Mouse (Mus musculus) retina, postnatal 1 day (tissue): ENCODE data around the gene Bcat1.

ENCODE experiments used
- DNase-seq: peaks from one replicate; pipeline ENCODE4 v3.0.0-alpha.2; 2012

Gene Bcat1

DNA sequence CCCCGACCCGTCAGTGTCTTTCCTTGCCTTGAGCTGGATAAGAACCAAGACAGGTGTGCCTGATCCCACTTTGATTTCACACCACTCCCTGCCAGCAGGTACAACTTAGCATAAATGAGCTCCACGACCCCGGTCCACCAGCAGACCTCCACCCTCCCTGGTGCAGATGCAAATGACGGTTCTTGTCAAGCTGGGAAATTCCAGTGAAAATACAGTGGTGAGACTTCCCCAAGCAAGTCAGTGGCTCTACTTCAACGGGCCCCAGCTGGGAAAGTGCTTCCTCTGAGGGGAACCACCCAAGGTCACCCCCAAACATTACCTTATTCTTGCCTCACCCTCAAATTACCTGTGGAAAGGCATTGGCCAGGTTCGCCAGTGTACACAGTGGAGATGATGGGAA lies 16.0 kb upstream of the Bcat1 start:
- no peak for DNase-seq

DNA sequence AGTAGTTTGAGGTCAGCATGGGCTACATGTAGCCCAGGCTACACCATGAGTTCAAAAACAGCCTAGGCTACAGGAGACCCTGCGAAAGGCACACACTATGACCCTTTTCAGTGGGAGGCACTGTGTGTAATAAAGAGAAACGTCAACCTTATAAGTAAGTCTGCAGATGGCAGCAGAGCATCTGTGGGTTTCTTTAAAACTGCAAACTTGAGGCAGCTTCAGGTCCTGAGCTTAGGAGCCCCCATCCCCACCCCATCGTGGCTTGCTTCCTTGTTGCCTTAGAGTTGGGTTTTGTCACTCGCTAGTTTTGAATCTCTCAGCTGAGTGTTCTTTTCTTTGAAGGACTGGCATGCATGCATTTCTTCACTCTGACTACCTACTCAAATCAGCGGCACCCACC lies 14.9 kb upstream of the Bcat1 start:
- no peak for DNase-seq

DNA sequence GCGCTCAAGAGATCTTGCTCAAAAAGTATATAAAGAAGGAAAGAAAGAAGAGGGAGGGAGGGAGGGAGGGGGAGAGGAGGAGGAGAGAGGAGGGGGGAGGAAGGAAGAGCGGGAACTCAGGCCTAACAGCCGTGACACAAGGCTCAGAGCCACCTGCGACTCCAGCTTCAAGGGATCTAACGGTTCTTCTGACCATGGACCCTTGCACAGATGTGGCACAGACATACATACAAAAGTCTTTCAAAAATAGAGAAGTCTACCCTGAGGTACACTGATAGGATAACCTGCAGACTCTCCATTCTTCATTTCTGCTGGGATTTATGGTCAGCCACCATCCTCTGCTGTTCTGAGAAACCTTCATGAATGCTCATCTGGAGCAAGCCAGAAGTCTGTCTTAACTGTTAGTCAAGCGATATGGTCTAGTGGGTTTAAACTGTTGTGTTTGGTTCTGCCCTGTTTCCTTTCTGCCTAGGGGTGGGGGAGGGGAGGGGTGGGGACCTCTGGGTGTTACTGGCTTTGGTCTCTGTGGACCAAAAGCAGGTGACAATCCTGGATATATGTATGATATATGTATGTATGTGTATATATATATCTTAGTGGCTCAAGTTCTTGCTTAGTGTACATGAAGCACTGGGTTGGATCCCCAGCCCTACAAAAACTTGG lies 14.3 kb upstream of the Bcat1 start:
- no peak for DNase-seq

DNA sequence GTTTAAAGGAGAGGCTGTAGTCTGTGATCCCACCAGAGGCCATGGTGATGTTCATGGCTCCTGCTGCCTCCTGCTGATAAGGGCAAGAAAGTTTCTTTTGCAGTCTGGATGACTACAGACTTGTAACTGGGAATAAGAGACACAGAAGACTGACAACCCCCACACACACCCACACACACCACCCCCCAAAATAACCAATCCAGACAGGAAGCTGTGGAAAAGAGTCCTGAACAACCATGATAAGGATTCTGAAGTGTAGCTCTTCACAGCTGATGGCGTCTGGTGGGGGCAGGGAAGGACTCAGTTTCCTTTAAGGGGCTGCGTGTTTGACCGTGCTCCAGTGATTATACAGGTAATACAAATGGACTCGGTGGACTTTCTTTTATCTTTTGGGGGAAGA lies 13.4 kb upstream of the Bcat1 start:
- no peak for DNase-seq

DNA sequence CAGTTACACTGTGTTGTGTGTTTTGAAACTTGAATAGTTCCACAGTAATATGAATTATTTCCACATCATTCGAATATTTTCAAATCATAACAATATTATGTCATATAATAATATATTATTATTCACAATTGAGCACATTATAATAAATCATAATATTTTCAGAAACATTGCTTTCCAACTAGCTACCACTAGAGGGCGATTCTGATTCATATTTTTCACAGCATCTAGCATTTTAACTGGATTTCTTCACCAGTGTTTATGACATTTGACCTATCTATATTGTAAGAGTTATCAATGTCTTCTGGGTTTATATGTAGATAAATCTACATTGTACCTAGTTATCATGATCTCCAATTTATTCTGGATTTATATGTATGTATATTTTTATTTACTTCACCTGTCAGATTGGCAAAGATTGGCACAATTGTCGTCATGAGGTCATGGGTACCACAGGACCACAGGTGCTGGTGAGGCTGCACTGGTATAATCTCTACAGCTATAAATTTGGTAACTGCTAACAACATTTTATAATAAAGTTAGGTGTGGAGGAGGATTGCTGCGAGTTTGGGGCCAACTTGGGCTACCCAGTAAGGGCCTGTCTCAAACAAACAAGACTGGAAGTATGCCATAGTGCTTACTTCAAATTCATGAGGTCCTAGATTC lies 12.6 kb upstream of the Bcat1 start:
- DNase-seq = peak; percentile 46

DNA sequence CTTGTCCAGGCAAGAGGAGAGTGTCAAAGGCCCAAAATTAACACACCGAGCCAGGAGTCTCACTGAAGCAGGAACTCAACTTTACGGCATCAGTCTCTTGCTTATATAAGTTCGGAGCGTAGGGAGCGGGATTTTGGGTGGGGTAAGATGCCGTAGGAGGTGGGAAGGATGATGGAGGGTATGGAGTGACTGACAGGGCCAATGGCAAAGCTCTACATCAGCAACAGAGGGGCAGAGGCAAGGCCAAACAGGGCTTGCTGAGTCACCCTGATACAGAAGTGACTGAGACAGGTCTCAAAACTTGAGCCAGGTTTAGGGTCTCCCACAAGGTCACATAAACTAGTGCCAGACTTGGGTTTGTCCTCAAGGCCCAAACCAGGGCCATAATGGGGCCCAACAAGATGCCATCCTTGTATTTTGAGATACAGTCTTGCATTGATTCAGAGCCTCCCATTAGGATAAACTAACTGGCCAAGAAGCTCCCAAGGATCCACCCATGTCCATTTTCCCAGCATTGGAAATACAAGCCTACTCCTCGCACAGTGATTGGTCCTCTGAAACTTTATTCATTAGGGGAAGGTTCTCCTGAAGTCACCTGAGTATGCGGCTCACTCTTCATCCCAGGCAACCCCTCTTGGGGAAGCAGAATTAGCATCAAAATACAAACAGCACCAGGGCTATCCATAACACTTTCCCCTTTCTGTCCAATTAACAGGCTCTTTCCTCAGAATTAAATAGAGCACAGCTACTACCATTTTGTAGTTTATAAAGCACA lies 8.5 kb upstream of the Bcat1 start:
- DNase-seq = no peak

DNA sequence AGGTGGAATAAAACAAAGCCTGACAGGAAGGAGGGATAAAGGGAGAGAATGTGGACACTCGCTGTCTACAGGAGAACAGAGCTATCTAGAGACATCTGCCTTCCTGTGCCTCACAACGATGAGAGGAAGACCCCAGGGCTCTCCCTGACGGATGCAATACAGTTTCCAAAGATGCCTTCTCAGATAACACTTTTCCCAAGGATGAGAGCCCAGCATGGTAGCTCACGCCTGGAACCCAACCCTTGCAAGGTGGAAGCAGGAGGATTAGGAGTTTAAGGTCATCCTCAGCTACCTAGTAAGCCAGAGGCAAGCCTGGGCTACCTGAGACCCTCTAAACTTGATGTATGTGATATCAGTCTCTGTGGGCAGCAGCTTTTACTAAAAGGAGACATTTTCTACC lies 5.7 kb upstream of the Bcat1 start:
- no peak for DNase-seq

DNA sequence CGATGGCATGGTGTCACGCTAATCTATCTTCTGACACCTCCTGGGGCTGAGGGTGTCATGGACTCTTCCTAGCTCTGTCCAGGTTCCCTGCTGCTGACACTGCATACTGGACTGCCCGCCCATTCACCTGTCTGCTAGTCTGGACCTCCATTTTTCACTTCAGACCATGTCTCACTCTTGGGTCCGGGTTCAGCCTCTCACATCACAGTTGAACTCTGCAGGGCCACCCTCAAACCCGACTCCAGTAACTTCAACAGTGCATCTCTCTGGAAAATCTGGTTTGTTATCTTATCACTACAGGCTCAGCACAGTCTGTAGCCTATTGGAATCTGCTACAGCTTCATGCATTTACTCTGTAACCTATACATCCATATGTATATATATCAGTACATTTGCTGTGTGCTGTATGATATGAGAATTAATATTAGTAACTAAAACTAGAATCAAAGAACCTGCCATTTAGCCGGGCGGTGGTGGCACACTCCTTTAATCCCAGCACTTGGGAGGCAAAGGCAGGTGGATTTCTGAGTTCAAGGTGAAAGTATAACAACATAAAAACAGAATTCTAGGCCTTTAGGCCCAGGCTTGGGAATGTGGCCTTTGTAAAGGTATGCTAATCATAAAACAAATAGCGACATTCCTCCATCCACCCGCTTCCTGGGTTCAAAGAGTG lies 3.2 kb upstream of the Bcat1 start:
- no peak for DNase-seq

DNA sequence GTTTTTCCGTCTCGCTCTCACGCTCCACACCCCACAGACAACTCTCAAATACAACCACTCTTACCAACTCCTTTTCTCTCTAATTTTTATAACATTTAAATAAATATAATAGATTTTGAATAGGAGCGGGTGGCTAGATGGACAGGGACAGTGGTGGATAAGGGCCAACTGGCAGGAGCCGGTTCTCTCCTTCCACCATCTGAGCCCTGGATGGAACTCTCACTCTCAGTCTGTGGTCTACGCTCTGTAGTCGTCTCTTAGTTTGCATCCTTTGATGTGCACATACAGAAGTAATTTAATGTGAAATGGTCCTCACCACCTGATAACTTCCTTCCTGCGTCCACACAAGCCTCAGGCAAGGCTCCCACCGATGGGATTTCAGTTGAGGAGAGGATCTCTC lies 302 bp upstream of the Bcat1 start:
- DNase-seq = peak; percentile 18

DNA sequence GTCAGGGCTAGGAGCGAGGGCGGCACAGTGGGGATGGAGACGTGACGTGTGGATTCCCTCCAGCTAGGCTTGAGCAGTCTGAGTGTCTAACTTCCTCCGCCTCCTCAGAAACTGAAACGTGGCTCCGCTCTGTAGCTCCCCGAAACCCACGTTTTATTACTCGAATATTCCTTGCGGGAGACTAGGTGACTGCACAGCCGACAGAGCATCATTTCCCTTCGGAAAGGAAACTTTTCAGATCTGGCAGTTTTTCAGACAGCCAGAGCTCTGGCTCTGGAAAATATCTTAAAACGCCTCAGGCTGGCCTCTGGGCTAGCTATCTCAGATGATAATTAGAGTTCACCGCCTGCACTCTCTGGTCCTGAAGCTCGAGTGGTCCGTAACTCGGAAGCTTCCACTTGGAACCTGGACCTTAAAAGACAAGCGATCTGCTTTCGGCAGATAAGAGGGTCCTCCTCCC lies 866 bp downstream of the Bcat1 start:
- DNase-seq = peak; percentile 51

DNA sequence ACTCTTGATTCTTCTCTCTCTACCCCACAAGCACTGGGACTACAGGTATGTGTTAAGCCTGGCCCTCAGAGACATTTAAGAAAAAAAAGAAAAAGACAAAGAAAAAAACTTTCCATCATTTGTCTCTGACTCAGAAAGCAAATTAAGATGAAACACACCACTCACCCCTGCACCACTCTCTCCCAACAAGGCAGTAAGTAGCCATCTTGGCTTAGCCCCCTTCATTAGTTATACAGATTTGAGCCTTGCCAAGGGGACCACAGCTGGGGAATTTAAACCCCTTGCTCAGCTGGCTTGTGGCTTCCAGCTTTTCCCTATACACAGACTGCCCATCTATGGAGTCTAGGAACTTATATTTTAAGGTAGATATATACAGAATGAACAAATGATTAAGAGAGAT lies 1.5 kb downstream of the Bcat1 start:
- DNase-seq = peak; percentile 28

DNA sequence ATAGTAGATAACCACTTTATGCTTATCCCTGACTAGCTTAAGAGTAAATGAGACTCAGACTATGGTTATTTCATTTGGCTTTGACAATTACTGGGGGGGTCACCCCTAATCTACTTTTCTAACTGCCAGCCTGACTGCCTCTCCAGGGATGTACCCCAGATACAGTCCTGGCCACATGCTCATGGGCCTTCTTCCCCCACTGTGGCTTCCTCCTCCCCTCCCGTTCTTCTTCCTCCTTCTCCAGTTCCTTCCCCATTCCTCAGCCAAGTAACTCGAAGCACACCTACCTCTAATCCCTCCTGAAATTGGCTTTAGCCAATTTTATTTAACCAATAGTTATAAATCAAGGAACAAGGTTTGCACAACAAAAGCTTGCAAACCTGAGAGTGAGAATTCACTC lies 6.1 kb downstream of the Bcat1 start:
- no peak for DNase-seq

DNA sequence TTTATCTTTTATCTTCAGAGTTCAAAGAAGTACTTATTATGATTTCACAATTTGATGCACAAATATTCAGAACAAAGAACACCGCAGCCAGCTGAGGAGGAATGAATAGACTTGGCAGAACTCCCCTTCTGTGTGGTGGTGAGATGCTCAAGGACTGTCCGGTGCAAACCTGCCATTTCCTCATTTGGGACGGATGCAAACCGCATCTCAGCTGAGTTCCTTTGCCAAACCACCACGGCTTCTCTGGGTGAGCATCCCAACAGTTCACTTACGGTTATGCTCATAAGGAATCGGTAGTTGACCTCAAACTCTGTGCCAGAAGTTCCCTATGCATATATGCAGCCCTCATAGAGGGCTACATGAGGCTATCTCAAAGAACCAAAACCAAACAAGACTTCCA lies 6.6 kb downstream of the Bcat1 start:
- DNase-seq = no peak

DNA sequence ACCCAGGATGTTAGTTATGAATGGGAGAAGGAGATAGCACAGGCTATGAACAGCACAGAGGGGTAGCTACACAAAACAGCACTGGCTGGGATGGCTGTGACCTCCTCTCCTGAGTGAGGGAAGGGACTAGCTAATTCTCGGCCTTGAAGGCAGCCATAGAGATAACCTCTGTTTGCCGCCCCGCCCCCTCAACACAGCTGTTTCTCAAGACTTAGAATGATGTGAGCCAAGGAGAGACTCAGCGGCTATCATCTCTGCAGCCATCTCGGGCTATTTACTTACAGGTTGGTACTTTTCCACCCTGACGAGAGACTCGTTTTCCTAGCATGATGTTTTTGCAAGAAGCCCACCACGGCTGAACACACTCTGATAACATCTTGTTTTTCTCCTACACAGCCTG lies 8.3 kb downstream of the Bcat1 start:
- no peak for DNase-seq

DNA sequence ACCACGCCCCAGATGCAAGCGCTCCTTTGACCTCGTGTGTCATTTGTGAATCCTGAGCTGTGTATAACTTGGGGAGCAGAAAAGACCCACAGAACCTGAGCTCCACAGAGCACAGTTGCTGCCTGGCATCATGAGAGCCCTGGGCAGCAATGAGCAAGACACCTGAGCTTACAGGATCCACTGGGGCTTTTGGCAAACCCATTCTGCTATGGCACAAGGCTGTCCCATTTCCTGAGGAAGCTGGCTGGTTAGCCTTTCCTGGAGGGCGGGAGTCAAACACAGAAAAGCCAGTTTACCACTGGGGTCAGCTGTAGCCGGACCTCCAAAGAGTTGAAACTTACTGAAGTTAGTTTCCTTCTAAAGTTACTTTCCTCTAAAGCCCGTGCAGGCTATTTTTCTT lies 9.6 kb downstream of the Bcat1 start:
- no peak for DNase-seq

DNA sequence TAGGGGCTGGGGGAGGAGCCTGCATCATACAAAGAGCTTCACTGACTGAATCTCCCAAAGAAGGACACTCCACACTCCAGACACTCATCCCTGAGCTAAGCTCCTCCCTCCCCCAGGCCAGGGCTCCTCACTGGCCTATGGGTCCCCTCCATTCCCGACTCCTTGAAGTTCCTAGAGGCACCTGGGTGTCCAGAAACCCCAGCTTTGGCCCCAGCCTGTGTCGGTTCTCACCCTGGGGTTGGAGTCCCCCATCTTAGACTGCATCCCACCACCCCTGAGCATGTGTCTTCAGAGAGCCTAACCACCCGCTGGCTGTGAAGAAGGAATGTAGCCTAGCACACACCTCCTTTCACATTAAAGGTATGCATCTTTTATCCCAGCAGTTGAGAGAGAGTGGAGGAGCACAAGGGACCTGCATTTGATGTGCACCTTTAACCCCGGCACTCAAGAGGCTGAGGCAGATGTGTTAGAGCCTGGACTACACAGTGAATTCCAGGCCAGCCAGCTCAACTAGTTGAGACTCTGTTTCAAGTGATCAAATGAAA lies 10.6 kb downstream of the Bcat1 start:
- no peak for DNase-seq

DNA sequence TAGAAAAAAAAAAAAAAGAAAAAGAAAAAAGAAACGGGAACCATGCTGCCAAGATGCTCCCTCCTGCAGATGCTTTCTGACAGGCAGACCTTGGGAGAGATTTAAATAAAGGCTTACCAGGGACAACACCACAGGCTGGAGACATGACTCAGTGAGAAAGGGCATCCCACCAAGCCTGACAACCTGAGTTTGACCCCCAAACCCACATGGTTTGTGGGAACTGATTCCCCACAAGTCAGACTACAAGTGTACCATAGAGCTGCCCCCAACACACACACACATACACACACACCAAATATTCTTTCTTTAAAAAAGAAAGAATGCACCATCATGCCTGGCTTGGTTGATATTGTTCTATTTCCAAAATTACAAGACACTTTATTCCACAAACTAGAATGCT lies 11.9 kb downstream of the Bcat1 start:
- no peak for DNase-seq

DNA sequence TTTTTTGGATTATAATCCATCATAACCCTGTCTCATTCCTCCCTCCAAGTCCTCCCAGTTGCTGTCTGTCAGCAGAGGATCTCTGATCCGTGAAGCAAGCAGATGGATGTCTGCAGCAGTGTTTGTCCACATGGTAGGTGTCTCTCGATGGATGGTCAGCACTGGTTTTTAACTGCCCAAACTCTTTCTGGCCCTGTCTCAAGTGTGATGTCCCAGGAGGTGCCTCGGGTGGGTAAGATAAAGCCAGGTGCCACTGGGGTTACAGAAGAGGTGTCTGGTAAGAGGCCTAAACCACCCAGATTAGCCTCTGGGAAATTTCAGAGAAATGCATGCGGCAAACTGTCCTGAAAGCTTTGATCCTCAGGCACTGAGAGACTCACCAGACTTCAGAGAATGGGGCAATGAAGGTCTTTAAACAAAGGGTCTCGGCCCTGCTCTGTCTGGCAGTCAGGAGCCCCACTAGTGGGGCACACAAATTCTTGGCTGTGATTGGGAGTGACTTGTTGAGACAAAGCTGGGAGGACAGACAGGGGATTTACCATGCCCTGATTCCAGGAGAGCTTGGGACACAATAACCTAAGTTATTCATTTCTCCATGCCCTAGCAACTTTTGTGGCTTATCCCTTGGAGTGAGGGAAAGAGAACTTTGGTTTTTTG lies 12.6 kb downstream of the Bcat1 start:
- no peak for DNase-seq

DNA sequence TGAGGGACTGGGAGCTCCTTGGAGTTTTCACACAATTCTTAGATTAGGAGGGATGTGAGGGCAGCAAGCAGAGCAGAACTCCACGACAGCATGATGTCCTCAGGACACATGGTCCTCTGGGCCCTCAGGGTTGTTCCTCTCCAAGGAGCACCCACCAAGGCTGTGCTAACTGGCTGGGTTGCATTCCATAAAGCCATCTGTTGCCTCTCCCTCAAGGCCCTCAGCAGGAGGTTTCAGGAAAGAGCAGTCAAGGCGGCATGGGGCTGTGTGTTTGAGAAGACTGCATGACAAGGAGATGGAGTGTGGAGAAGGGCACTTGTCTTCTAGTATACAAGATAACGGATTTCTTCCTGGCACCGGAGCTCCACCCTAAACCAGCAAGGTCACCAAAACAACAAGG lies 13.2 kb downstream of the Bcat1 start:
- DNase-seq = no peak

DNA sequence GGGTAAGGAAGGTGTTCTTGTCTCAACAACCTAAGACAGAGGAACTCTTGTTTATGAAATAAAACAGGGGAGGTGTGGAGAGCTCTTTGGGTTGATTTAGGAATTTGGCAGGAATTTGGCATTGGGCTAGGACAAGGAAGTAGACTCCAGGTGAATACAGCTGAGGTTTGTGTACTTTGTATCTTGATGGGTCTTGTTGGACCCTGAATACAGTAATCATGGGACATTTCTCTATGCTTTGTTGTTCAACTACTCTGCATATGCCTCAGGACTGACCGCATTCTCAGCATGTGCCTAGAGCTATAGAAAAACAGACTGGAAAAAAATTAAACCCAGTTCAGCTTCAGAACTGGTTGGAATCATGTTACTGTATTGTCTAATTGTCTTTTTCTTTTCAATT lies 14.6 kb downstream of the Bcat1 start:
- DNase-seq = no peak

DNA sequence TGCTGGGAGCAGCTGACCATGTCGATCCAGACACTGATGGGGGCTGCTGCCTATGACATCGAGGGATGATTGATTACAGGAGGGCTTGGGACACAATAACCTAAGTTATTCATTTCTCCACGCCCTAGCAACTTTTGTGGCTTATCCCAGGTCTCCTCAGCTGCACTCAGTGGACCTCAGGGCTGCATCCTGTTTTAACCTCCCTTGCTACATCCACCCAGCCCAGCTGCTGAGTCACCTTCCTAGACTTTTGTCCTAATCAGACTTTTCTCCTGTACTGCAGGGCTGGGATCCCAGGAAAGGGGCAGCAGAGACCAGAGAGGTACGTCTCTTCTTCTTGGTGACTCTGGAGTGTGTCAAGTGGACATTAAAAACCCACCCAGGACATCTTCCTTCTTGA lies 19.9 kb downstream of the Bcat1 start:
- DNase-seq = no peak

DNA sequence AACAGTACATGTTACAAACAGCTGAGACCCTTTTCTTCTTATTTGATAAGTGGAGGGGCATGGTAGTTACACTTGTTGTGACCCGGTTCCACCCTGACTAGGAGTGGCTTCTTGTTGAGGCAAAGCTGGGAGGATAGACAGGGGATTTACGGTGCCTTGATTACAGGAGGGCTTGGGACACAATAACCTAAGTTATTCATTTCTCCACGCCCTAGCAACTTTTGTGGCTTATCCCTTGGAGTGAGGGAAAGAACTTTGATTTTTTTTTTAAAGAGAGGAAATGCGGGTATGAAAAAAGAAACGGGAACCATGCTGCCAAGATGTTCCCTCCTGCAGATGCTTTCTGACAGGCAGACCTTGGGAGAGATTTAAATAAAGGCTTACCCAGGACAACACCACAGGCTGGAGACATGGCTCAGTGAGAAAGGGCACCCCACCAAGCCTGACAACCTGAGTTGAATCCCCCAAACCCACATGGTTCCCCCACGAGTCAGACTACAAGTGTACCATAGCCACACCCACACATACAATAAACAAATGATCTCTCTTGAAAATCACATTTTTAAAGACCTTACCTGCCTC lies 20.6 kb downstream of the Bcat1 start:
- no peak for DNase-seq
